Mouse (Mus musculus) lung, postnatal 0 days (tissue): ENCODE results near the gene Uvrag. TPM values are rescaled to one million over a fixed set of nuclear protein-coding genes. Genes with fewer than 3 reads are reported as not detected.
A peak's percentile ranks its signal among the peaks of the same experiment; 100 is the strongest.

ENCODE experiments used
- ATAC-seq: fragments of 200-750 bp; cut with Nextera tagmentation; 2 replicates; pipeline ENCODE4 v1.8.0; 2017; ENCODE audit warnings: moderate library complexity
- DNase-seq: peaks from one replicate; pipeline ENCODE4 v3.0.0-alpha.2; 2016; ENCODE audit warnings: low spot score
- H3K27ac ChIP-seq: fragments of 300-500 bp; sonication (generic); 2 replicates; pipeline ENCODE4 v1.5.1; 2014; ENCODE audit warnings: antibody characterized with exemption, mild to moderate bottlenecking, low read length, mixed read lengths
- H3K27me3 ChIP-seq: fragments of 300-500 bp; sonication (generic); replicated peaks from 2 replicates; pipeline ENCODE4 v1.6.1; 2014; ENCODE audit warnings: low read length, mixed read lengths; ENCODE audit not compliant: insufficient read depth
- H3K36me3 ChIP-seq: fragments of 300-500 bp; sonication (generic); 2 replicates; pipeline ENCODE4 v1.6.1; 2014; ENCODE audit warnings: low read length, mixed read lengths; ENCODE audit not compliant: insufficient read depth
- H3K4me1 ChIP-seq: fragments of 300-500 bp; sonication (generic); 2 replicates; pipeline ENCODE4 v1.6.1; 2014; ENCODE audit warnings: antibody characterized with exemption, low read depth, low read length, mixed read lengths; ENCODE audit not compliant: insufficient read depth
- H3K4me2 ChIP-seq: fragments of 300-500 bp; sonication (generic); replicated peaks from 2 replicates; pipeline ENCODE4 v1.6.1; 2014; ENCODE audit warnings: low read depth, mild to moderate bottlenecking, low read length, moderate library complexity, mixed read lengths
- H3K4me3 ChIP-seq: fragments of 300-500 bp; sonication (generic); 2 replicates; pipeline ENCODE4 v1.5.1; 2014; ENCODE audit warnings: low read depth, low read length
- H3K9ac ChIP-seq: fragments of 300-500 bp; sonication (generic); replicated peaks from 2 replicates; pipeline ENCODE4 v1.6.1; 2014; ENCODE audit warnings: low read depth, mild to moderate bottlenecking
- H3K9me3 ChIP-seq: fragments of 300-500 bp; sonication (generic); 2 replicates; pipeline ENCODE4 v1.6.1; 2016; ENCODE audit warnings: low read length, mixed read lengths
- CTCF ChIP-seq: IDR thresholded peaks from 2 replicates; pipeline ENCODE4 v1.5.1; 2016; ENCODE audit warnings: antibody characterized with exemption, mild to moderate bottlenecking
- EP300 ChIP-seq: IDR thresholded peaks from 2 replicates; pipeline ENCODE4 v1.6.1; 2016; ENCODE audit warnings: antibody characterized with exemption, mild to moderate bottlenecking, control low read depth
- WGBS: fragments of 180-500 bp; shearing (Covaris S2); extraction: QIAGEN DNeasy Blood & Tissue Kit; methylation state at CpG from one replicate; pipeline ENCODE4 v1.1.7; 2014; 5-methylcytosine and 5-hydroxymethylcytosine counted together
- polyA plus RNA-seq: library from polyadenylated mRNA; unstranded; fragments of >200 nt; fragmentation: Nextera tagmentation; extraction: Ambion mirVana; gene quantifications from 2 replicates; pipeline ENCODE4 v1.2.1, GENCODE M21; 2015

Uvrag gene
- polyA plus RNA-seq, 1 experiment from 2014 or later: 23.4 TPM

DNA sequence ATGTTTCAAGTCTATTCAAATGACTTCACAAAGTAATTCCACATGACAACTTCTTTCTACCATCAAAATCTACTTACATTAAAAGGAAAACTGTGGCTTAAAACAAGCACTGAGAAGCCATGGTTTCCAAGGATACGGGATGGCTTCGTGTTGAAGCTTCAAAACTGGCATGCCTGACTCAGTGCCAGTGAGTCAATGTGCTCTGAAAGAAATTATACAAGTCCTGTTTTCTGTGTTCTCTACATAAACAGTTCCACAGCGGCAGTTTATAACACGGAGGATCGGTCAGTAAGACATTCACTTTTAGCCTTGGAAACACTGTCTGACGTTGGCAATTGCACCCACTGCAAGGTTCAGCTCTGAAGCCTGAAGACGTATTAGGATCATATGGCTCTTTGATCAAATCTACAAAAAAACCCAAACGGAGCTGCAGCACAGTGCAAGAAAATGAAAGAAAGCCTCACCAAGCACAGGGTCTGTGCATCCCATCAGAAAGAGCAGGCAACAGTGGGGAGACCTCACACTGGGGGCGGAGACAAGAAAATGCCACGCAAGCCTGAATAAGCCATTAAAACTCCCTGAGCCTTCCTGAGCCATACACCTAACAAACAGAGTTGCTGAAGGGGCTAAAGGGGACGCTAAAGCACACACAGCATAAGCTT lies 94.3 kb downstream of the Uvrag start:
- Histone ChIP-seq H3K9me3 (no peaks in the 10 kb centered on the region), H3K4me1 (peaks cover 16% of the 10 kb centered on the region; the same call in 1 of the 2 replicates), H3K9ac (no peak overlapping the region), H3K36me3 (no peaks in the 10 kb centered on the region), H3K27ac (no peak overlapping the region), H3K27me3 (no peaks in the 10 kb centered on the region), H3K4me3 (no peak overlapping the region), H3K4me2 (no peak overlapping the region)
- WGBS: 55% methylated on average over 11 of the region's 11 CpGs
- ATAC-seq (no peak; the same call in 1 of the 2 replicates), DNase-seq (no peak)
- no peak for TF ChIP-seq EP300
- no peak for TF ChIP-seq CTCF

DNA sequence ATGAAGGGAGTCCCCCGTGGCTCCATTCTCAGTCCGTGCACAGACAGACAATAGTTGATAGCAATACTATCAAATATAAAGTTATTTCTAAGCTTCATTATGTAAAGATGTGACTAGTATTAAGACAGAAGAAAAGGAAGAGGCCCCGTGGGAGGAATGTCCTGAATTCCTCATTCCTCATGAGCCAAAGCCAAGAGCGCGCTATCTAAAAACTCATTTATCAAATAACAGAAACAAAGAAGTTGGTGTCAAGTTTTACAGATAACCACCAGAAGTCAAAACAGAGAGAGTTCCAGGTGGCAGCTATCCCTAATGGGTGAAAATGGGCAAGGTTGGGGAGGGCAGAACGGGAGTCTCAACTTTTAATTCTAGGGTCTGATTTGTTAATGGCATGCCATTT lies 95.4 kb downstream of the Uvrag start:
- no peak overlapping the region for H3K4me3 ChIP-seq
- ATAC-seq (no peak), DNase-seq (no peak)
- H3K9ac ChIP-seq: no peak overlapping the region
- TF ChIP-seq EP300 (no peak), CTCF (no peak)
- H3K27ac ChIP-seq: no peak overlapping the region
- H3K4me2 ChIP-seq: no peak overlapping the region
- H3K36me3 ChIP-seq: no peaks in the 10 kb centered on the region
- WGBS: 36% methylated on average over 6 of the region's 6 CpGs
- no peaks in the 10 kb centered on the region for H3K9me3 ChIP-seq
- peaks cover 13% of the 10 kb centered on the region; the same call in 1 of the 2 replicates for H3K4me1 ChIP-seq
- no peaks in the 10 kb centered on the region for H3K27me3 ChIP-seq

DNA sequence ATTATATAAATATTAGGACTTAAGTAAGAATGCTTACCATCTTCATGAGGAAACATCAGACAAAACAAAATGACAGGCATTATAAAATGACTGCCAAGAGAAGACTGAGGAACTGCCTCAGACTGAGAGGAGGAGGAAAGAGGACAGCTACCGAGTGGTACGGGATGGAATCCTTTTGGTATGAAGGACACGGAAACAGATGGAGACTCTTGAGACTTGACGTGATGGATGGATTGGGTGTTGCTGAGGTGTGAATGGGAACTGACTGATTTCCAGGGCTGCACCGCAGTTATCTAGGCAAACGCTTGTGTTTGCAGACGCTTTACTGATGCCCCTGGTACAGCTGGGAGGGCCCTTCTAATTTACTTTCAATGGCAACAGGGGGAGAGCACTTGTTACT lies 97.0 kb downstream of the Uvrag start:
- Histone ChIP-seq H3K27me3 (no peaks in the 10 kb centered on the region), H3K36me3 (no peaks in the 10 kb centered on the region), H3K4me2 (no peak overlapping the region), H3K4me1 (peaks cover 13% of the 10 kb centered on the region; the same call in 1 of the 2 replicates), H3K9ac (no peak overlapping the region), H3K9me3 (no peaks in the 10 kb centered on the region), H3K27ac (no peak overlapping the region), H3K4me3 (no peak overlapping the region)
- peak; percentile 32; the same call in 1 of the 2 replicates for ATAC-seq
- WGBS: 28% methylated on average over 7 of the region's 7 CpGs
- TF ChIP-seq CTCF (no peak), EP300 (no peak)
- DNase-seq: peak; percentile 45

DNA sequence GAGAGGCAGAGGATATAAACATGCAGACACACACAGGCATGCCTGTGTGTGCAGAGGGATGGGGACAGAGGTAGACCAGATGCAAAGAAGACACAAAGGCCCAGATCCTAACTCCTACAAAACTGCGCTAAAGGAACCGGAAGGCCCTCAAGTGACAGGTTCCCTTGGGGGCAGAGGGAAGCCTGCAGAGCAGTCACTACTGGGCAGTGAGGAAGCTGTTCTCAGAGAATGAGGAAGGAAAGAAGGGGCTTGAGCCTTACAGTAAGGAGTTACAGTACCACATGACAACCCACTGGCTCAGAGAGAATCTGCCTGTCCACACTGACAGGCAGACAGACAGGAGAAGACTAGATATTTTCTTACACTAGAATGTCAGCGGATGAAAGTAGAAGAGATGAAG lies 97.6 kb downstream of the Uvrag start:
- peak; percentile 41 for DNase-seq

DNA sequence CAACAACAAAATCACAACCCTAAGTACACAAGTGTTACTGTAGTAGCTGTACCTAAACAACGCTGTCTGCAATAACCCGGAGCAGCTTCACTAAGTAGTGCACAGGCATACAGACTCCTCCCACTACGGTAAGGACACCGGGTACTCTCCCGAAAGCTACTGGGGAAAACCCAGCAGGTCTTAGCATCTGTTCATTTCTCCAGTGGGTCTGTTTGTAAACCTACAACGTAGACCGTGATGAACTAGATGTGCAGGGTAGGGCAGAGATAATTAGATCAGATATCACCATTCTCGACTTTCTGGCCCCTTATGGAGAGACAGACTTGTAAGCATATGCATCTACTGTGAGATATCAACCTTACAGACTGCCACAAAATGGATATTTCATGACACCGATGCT lies 99.1 kb downstream of the Uvrag start:
- Histone ChIP-seq H3K36me3 (no peaks in the 10 kb centered on the region), H3K4me1 (peaks cover 13% of the 10 kb centered on the region; the same call in 1 of the 2 replicates), H3K4me3 (no peak overlapping the region), H3K9me3 (no peaks in the 10 kb centered on the region), H3K27ac (no peak overlapping the region), H3K4me2 (no peak overlapping the region), H3K9ac (no peak overlapping the region), H3K27me3 (no peaks in the 10 kb centered on the region)
- 78% methylated on average over 9 of the region's 9 CpGs for WGBS
- DNase-seq (no peak), ATAC-seq (no peak)
- no peak for TF ChIP-seq CTCF
- no peak for TF ChIP-seq EP300

More for the DNA sequence above, 97.6 kb downstream of the Uvrag start:
- Histone ChIP-seq H3K4me2 (no peak overlapping the region), H3K4me1 (peaks cover 13% of the 10 kb centered on the region; the same call in 1 of the 2 replicates), H3K9me3 (no peaks in the 10 kb centered on the region), H3K4me3 (no peak overlapping the region), H3K27ac (no peak overlapping the region), H3K36me3 (no peaks in the 10 kb centered on the region), H3K9ac (no peak overlapping the region), H3K27me3 (no peaks in the 10 kb centered on the region)
- WGBS: 84% methylated on average over 3 of the region's 3 CpGs
- no peak for ATAC-seq
- TF ChIP-seq EP300: no peak
- TF ChIP-seq CTCF: no peak

DNA sequence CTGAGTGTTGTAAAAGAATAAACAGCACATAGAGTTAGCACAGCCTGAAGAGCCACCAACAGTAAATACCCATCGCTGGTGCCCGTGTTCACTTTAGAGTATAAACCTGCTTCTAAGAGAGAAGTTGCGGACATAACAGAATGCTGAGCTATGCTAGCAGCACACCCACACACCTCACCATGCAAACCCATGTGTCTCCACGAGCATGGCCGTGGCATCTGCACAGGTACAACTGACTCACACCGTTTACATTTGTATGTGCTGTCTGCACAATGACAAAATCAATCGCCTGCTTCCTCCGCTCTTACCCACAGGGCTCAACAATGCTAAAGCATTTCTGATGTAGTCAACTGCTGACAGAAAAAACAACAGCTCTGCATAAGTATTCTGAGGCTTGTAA lies 101.0 kb downstream of the Uvrag start:
- no peak for TF ChIP-seq CTCF
- TF ChIP-seq EP300: no peak
- no peak for ATAC-seq
- H3K27ac ChIP-seq: no peak overlapping the region
- no peaks in the 10 kb centered on the region for H3K36me3 ChIP-seq
- H3K9me3 ChIP-seq: no peaks in the 10 kb centered on the region
- 82% methylated on average over 8 of the region's 8 CpGs for WGBS
- H3K4me3 ChIP-seq: no peak overlapping the region
- no peak for DNase-seq
- no peak overlapping the region for H3K4me2 ChIP-seq
- no peaks in the 10 kb centered on the region for H3K27me3 ChIP-seq
- peaks cover 13% of the 10 kb centered on the region; the same call in 1 of the 2 replicates for H3K4me1 ChIP-seq
- H3K9ac ChIP-seq: no peak overlapping the region
